Mouse (Mus musculus): ENCODE data around the gene Tln1. TPM values are rescaled to one million over a fixed set of nuclear protein-coding genes. Genes with fewer than 3 reads are reported as not detected.

The Tln1 gene
- polyA plus RNA-seq, 1 experiment from 2014 or later = 40.4 TPM

- Histone ChIP-seq H3K4me1 (ENCODE audit: control insufficient read depth, insufficient read depth, low read length) (no peaks in the 10 kb centered on the region), H3K4me3 (ENCODE audit: low read depth, low read length) (no peak overlapping the region), H3K9ac (ENCODE audit: low read length) (no peak overlapping the region), H3K4me2 (no peak overlapping the region), H3K27ac (ENCODE audit: low read depth, low read length) (no peak overlapping the region), H3K9me3 (ENCODE audit: control insufficient read depth, low read length) (no peaks in the 10 kb centered on the region), H3K36me3 (ENCODE audit: control insufficient read depth, insufficient read depth, low read length) (no peaks in the 10 kb centered on the region), H3K27me3 (ENCODE audit: control insufficient read depth, insufficient read depth, low read length) (no peaks in the 10 kb centered on the region)
- ATAC-seq (ENCODE audit: low FRiP score) = no peak
- DNase-seq (ENCODE audit: low spot score, missing footprints) = peak; percentile 69
- WGBS = 82% methylated on average over 3 of the region's 3 CpGs
Observed at GRCm38 (mm10) chr4:43591961-43592360, 29.5 kb upstream of the Tln1 start.

GRCm38 (mm10) chr4:43591543-43591942 is 29.1 kb upstream of the Tln1 start:
- no peak overlapping the region for H3K4me2 ChIP-seq
- ATAC-seq (ENCODE audit: low FRiP score) = no peak
- no peak overlapping the region for H3K4me3 ChIP-seq (ENCODE audit: low read depth, low read length)
- WGBS = 84% methylated on average over 5 of the region's 5 CpGs
- H3K36me3 ChIP-seq (ENCODE audit: control insufficient read depth, insufficient read depth, low read length) = no peaks in the 10 kb centered on the region
- H3K27me3 ChIP-seq (ENCODE audit: control insufficient read depth, insufficient read depth, low read length) = no peaks in the 10 kb centered on the region
- no peak for DNase-seq (ENCODE audit: low spot score, missing footprints)
- H3K9me3 ChIP-seq (ENCODE audit: control insufficient read depth, low read length) = no peaks in the 10 kb centered on the region
- no peak overlapping the region for H3K9ac ChIP-seq (ENCODE audit: low read length)
- no peak overlapping the region for H3K27ac ChIP-seq (ENCODE audit: low read depth, low read length)
- no peaks in the 10 kb centered on the region for H3K4me1 ChIP-seq (ENCODE audit: control insufficient read depth, insufficient read depth, low read length)

GRCm38 (mm10) chr4:43587681-43588080 is 25.2 kb upstream of the Tln1 start:
- 70% methylated on average over 7 of the region's 7 CpGs for WGBS
- ATAC-seq (ENCODE audit: low FRiP score) = no peak

GRCm38 (mm10) chr4:43586411-43586810 is 23.9 kb upstream of the Tln1 start:
- ATAC-seq (ENCODE audit: low FRiP score) (no peak), DNase-seq (ENCODE audit: low spot score, missing footprints) (no peak)
- Histone ChIP-seq H3K36me3 (ENCODE audit: control insufficient read depth, insufficient read depth, low read length) (peaks cover 7% of the 10 kb centered on the region), H3K4me3 (ENCODE audit: low read depth, low read length) (no peak overlapping the region), H3K9me3 (ENCODE audit: control insufficient read depth, low read length) (no peaks in the 10 kb centered on the region), H3K27ac (ENCODE audit: low read depth, low read length) (no peak overlapping the region), H3K27me3 (ENCODE audit: control insufficient read depth, insufficient read depth, low read length) (no peaks in the 10 kb centered on the region), H3K4me2 (no peak overlapping the region), H3K4me1 (ENCODE audit: control insufficient read depth, insufficient read depth, low read length) (no peaks in the 10 kb centered on the region), H3K9ac (ENCODE audit: low read length) (no peak overlapping the region)
- 69% methylated on average over 8 of the region's 8 CpGs for WGBS

More at GRCm38 (mm10) chr4:43587681-43588080, 25.2 kb upstream of the Tln1 start:
- Histone ChIP-seq H3K4me2 (no peak overlapping the region), H3K4me3 (ENCODE audit: low read depth, low read length) (no peak overlapping the region), H3K27me3 (ENCODE audit: control insufficient read depth, insufficient read depth, low read length) (no peaks in the 10 kb centered on the region), H3K9me3 (ENCODE audit: control insufficient read depth, low read length) (no peaks in the 10 kb centered on the region), H3K36me3 (ENCODE audit: control insufficient read depth, insufficient read depth, low read length) (peaks cover 7% of the 10 kb centered on the region), H3K9ac (ENCODE audit: low read length) (no peak overlapping the region), H3K4me1 (ENCODE audit: control insufficient read depth, insufficient read depth, low read length) (no peaks in the 10 kb centered on the region), H3K27ac (ENCODE audit: low read depth, low read length) (no peak overlapping the region)
- peak; percentile 65 for DNase-seq (ENCODE audit: low spot score, missing footprints)

GRCm38 (mm10) chr4:43585682-43586081 is 23.2 kb upstream of the Tln1 start:
- peak; percentile 6 for DNase-seq (ENCODE audit: low spot score, missing footprints)
- WGBS = 66% methylated on average over 10 of the region's 10 CpGs
- H3K27me3 ChIP-seq (ENCODE audit: control insufficient read depth, insufficient read depth, low read length) = no peaks in the 10 kb centered on the region

GRCm38 (mm10) chr4:43584444-43585416 is 22.2 kb upstream of the Tln1 start, which contains the start of gene Msmp:
Gene Msmp (minus strand): TSS chr4:43584494.
- H3K27me3 ChIP-seq (ENCODE audit: control insufficient read depth, insufficient read depth, low read length) = no peaks in the 10 kb centered on the region
- H3K4me3 ChIP-seq (ENCODE audit: low read depth, low read length) = no peak within 1 kb of the TSS
- H3K27ac ChIP-seq (ENCODE audit: low read depth, low read length) = no peak within 1 kb of the TSS
- H3K4me2 ChIP-seq = no peak within 1 kb of the TSS
- peaks cover 7% of the 10 kb centered on the region for H3K36me3 ChIP-seq (ENCODE audit: control insufficient read depth, insufficient read depth, low read length)
- peaks cover 2% of the 10 kb centered on the region for H3K4me1 ChIP-seq (ENCODE audit: control insufficient read depth, insufficient read depth, low read length)
- 66% methylated on average over 12 of the region's 12 CpGs for WGBS
- ATAC-seq (ENCODE audit: low FRiP score) = no peak
- H3K9me3 ChIP-seq (ENCODE audit: control insufficient read depth, low read length) = no peaks in the 10 kb centered on the region
- DNase-seq (ENCODE audit: low spot score, missing footprints) = no peak
- no peak within 1 kb of the TSS for H3K9ac ChIP-seq (ENCODE audit: low read length)

More at GRCm38 (mm10) chr4:43585682-43586081, 23.2 kb upstream of the Tln1 start:
- Histone ChIP-seq H3K36me3 (ENCODE audit: control insufficient read depth, insufficient read depth, low read length) (peaks cover 7% of the 10 kb centered on the region), H3K9me3 (ENCODE audit: control insufficient read depth, low read length) (no peaks in the 10 kb centered on the region), H3K4me3 (ENCODE audit: low read depth, low read length) (no peak overlapping the region), H3K9ac (ENCODE audit: low read length) (no peak overlapping the region), H3K27ac (ENCODE audit: low read depth, low read length) (no peak overlapping the region), H3K4me2 (no peak overlapping the region), H3K4me1 (ENCODE audit: control insufficient read depth, insufficient read depth, low read length) (no peaks in the 10 kb centered on the region)
- no peak for ATAC-seq (ENCODE audit: low FRiP score)

GRCm38 (mm10) chr4:43583421-43583820 is 20.9 kb upstream of the Tln1 start:
- Histone ChIP-seq H3K4me3 (ENCODE audit: low read depth, low read length) (no peak overlapping the region), H3K4me1 (ENCODE audit: control insufficient read depth, insufficient read depth, low read length) (peaks cover 7% of the 10 kb centered on the region), H3K9ac (ENCODE audit: low read length) (no peak overlapping the region), H3K27ac (ENCODE audit: low read depth, low read length) (no peak overlapping the region), H3K9me3 (ENCODE audit: control insufficient read depth, low read length) (no peaks in the 10 kb centered on the region), H3K4me2 (no peak overlapping the region), H3K27me3 (ENCODE audit: control insufficient read depth, insufficient read depth, low read length) (no peaks in the 10 kb centered on the region), H3K36me3 (ENCODE audit: control insufficient read depth, insufficient read depth, low read length) (peaks cover 7% of the 10 kb centered on the region)
- DNase-seq (ENCODE audit: low spot score, missing footprints) = no peak
- no peak for ATAC-seq (ENCODE audit: low FRiP score)
- 85% methylated on average over 7 of the region's 7 CpGs for WGBS

GRCm38 (mm10) chr4:43582241-43582640 is 19.8 kb upstream of the Tln1 start:
- WGBS = 96% methylated on average over 5 of the region's 5 CpGs
- H3K36me3 ChIP-seq (ENCODE audit: control insufficient read depth, insufficient read depth, low read length) = peaks cover 7% of the 10 kb centered on the region
- H3K27me3 ChIP-seq (ENCODE audit: control insufficient read depth, insufficient read depth, low read length) = no peaks in the 10 kb centered on the region
- H3K4me1 ChIP-seq (ENCODE audit: control insufficient read depth, insufficient read depth, low read length) = peaks cover 16% of the 10 kb centered on the region
- no peak overlapping the region for H3K9ac ChIP-seq (ENCODE audit: low read length)
- H3K9me3 ChIP-seq (ENCODE audit: control insufficient read depth, low read length) = no peaks in the 10 kb centered on the region
- H3K27ac ChIP-seq (ENCODE audit: low read depth, low read length) = no peak overlapping the region
- ATAC-seq (ENCODE audit: low FRiP score) = no peak
- no peak for DNase-seq (ENCODE audit: low spot score, missing footprints)
- no peak overlapping the region for H3K4me3 ChIP-seq (ENCODE audit: low read depth, low read length)
- H3K4me2 ChIP-seq = no peak overlapping the region

- H3K9ac ChIP-seq (ENCODE audit: low read length) = no peak overlapping the region
- H3K36me3 ChIP-seq (ENCODE audit: control insufficient read depth, insufficient read depth, low read length) = peaks cover 7% of the 10 kb centered on the region
- WGBS = 97% methylated on average over 12 of the region's 12 CpGs
- DNase-seq (ENCODE audit: low spot score, missing footprints) (no peak), ATAC-seq (ENCODE audit: low FRiP score) (no peak)
- no peak overlapping the region for H3K4me2 ChIP-seq
- no peaks in the 10 kb centered on the region for H3K27me3 ChIP-seq (ENCODE audit: control insufficient read depth, insufficient read depth, low read length)
- H3K4me3 ChIP-seq (ENCODE audit: low read depth, low read length) = no peak overlapping the region
- peaks cover 23% of the 10 kb centered on the region for H3K4me1 ChIP-seq (ENCODE audit: control insufficient read depth, insufficient read depth, low read length)
- H3K27ac ChIP-seq (ENCODE audit: low read depth, low read length) = no peak overlapping the region
- no peaks in the 10 kb centered on the region for H3K9me3 ChIP-seq (ENCODE audit: control insufficient read depth, low read length)
Observed at GRCm38 (mm10) chr4:43581381-43581780, 18.9 kb upstream of the Tln1 start.
